Mouse (Mus musculus): ENCODE results near the gene Cebpe.

GRCm38 (mm10) chr14:54686522-54687143, 25.3 kb downstream of the Cebpe start, which contains the start of gene Acin1:
- no peak for TF ChIP-seq SMC3 (IDR thresholded peaks at IDR 0.05; ENCODE audit: low read depth, low read length)
- peak; percentile 68 for TF ChIP-seq ETS1 (IDR thresholded peaks at IDR 0.05; ENCODE audit: low read depth, low read length)
